Mouse (Mus musculus) CH12.LX (cell line): Measurements from ENCODE around the gene H2-DMa. TPM values are rescaled to one million over a fixed set of nuclear protein-coding genes. Genes with fewer than 3 reads are reported as not detected.

ENCODE experiments used
- DNase-seq: peaks from one replicate; pipeline ENCODE4 v3.0.0-alpha.2; 2013; ENCODE audit errors: extremely low read depth
- H3K27ac ChIP-seq: 2 replicates; pipeline ENCODE4 v1.5.1; 2012; ENCODE audit warnings: low read depth, mild to moderate bottlenecking, control low read depth, moderate library complexity; ENCODE audit not compliant: insufficient read depth
- H3K27me3 ChIP-seq: replicated peaks from 2 replicates; pipeline ENCODE3; 2012; ENCODE audit warnings: inconsistent platforms
- H3K36me3 ChIP-seq, 2 experiments: replicated peaks in 1 of 2; 2 replicates each; pipeline versions ENCODE3 to v1.6.1; 2012; ENCODE audit warnings: inconsistent platforms in 1 of 2, low read length in 1 of 2, mild to moderate bottlenecking in 1 of 2, mixed read lengths in 1 of 2, moderate library complexity in 1 of 2; ENCODE audit not compliant: control insufficient read depth in 1 of 2, insufficient read depth in 1 of 2
- H3K4me1 ChIP-seq, 2 experiments: 2 replicates each; pipeline ENCODE4 v1.6.1; 2012; ENCODE audit warnings: inconsistent platforms in 1 of 2, moderate library complexity in 1 of 2; ENCODE audit not compliant: insufficient read depth in 2 of 2, control insufficient read depth in 1 of 2
- H3K4me2 ChIP-seq: 2 replicates; pipeline ENCODE4 v1.6.1; 2012; ENCODE audit warnings: low read depth, mild to moderate bottlenecking, control low read depth; ENCODE audit not compliant: poor library complexity, insufficient read depth, severe bottlenecking
- H3K4me3 ChIP-seq, 3 experiments: fragments of 150-350 bp in 1 of 3; sonication (generic) in 1 of 3; replicated peaks in 1 of 3; 2 replicates each; pipeline versions ENCODE3 to v1.5.1; 2011 to 2012; ENCODE audit warnings: low read depth in 2 of 3, low read length in 2 of 3, mild to moderate bottlenecking in 2 of 3, moderate library complexity in 2 of 3, control low read depth in 1 of 3, improper control_type of control experiment in 1 of 3, inconsistent platforms in 1 of 3, mixed read lengths in 1 of 3; ENCODE audit not compliant: poor library complexity in 1 of 3
- H3K79me2 ChIP-seq: replicated peaks from 2 replicates; pipeline ENCODE4 v1.6.1; 2012; ENCODE audit warnings: mild to moderate bottlenecking, moderate library complexity; ENCODE audit not compliant: control insufficient read depth, poor library complexity, insufficient read depth, severe bottlenecking; ENCODE audit errors: extremely low read depth
- H3K9ac ChIP-seq: 2 replicates; pipeline ENCODE4 v1.6.1; 2012; ENCODE audit warnings: low read depth, mild to moderate bottlenecking, control low read depth, moderate library complexity; ENCODE audit not compliant: insufficient read depth
- H3K9me3 ChIP-seq: replicated peaks from 2 replicates; pipeline ENCODE3; 2012; ENCODE audit warnings: low read length, inconsistent platforms, mixed read lengths
- BHLHE40 ChIP-seq: IDR thresholded peaks from 2 replicates; pipeline ENCODE4 v1.6.1; 2011; ENCODE audit warnings: mild to moderate bottlenecking, low read depth, low read length, improper control_type of control experiment
- CHD1 ChIP-seq: IDR thresholded peaks from 2 replicates; pipeline ENCODE4 v1.6.1; 2012; ENCODE audit warnings: low read depth, low read length, improper control_type of control experiment, inconsistent platforms
- CHD2 ChIP-seq: IDR thresholded peaks from 2 replicates; pipeline ENCODE4 v1.6.1; 2011; ENCODE audit warnings: low read length, improper control_type of control experiment
- CTCF ChIP-seq, 2 experiments: IDR thresholded peaks in 1 of 2; conservative IDR thresholded peaks in 1 of 2; 2 replicates each; pipeline ENCODE4 v1.5.1; 2011 to 2012; ENCODE audit warnings: low read depth in 2 of 2, low read length in 2 of 2, improper control_type of control experiment in 1 of 2, inconsistent platforms in 1 of 2, mild to moderate bottlenecking in 1 of 2, moderate library complexity in 1 of 2
- E2F4 ChIP-seq: IDR thresholded peaks from 2 replicates; pipeline ENCODE4 v1.6.1; 2011; ENCODE audit warnings: low read depth, low read length, improper control_type of control experiment; ENCODE audit not compliant: insufficient replicate concordance
- ELF1 ChIP-seq: IDR thresholded peaks from 2 replicates; pipeline ENCODE4 v1.6.1; 2014; ENCODE audit warnings: low read depth, mild to moderate bottlenecking, inconsistent platforms, low read length, improper control_type of control experiment
- EP300 ChIP-seq: IDR thresholded peaks from 2 replicates; pipeline ENCODE4 v1.6.1; 2011; ENCODE audit warnings: low read length, improper control_type of control experiment
- ETS1 ChIP-seq: conservative IDR thresholded peaks from 2 replicates; pipeline ENCODE4 v1.6.1; 2012; ENCODE audit warnings: low read depth, mild to moderate bottlenecking, inconsistent platforms, low read length, improper control_type of control experiment, moderate library complexity
- GABPA ChIP-seq: IDR thresholded peaks from 2 replicates; pipeline ENCODE4 v1.6.1; 2012; ENCODE audit warnings: low read depth, low read length, improper control_type of control experiment, inconsistent platforms; ENCODE audit not compliant: insufficient replicate concordance
- HCFC1 ChIP-seq: IDR thresholded peaks from 2 replicates; pipeline ENCODE4 v1.6.1; 2012; ENCODE audit warnings: low read depth, mild to moderate bottlenecking, inconsistent platforms, low read length, improper control_type of control experiment
- IRF4 ChIP-seq: IDR thresholded peaks from 2 replicates; pipeline ENCODE4 v1.6.1; 2014; ENCODE audit warnings: low read depth, mild to moderate bottlenecking, inconsistent platforms, low read length, improper control_type of control experiment
- JUN ChIP-seq: IDR thresholded peaks from 2 replicates; pipeline ENCODE4 v1.6.1; 2011; ENCODE audit warnings: low read depth, mild to moderate bottlenecking, low read length, improper control_type of control experiment, moderate library complexity; ENCODE audit not compliant: insufficient read depth
- JUND ChIP-seq: conservative IDR thresholded peaks from 2 replicates; pipeline ENCODE4 v1.6.1; 2011; ENCODE audit warnings: low read depth, low read length, improper control_type of control experiment
- KAT2A ChIP-seq: IDR thresholded peaks from 2 replicates; pipeline ENCODE4 v1.6.1; 2012; ENCODE audit warnings: low read length, improper control_type of control experiment, inconsistent platforms; ENCODE audit not compliant: insufficient replicate concordance
- MAFK ChIP-seq: IDR thresholded peaks from 2 replicates; pipeline ENCODE4 v1.6.1; 2011; ENCODE audit warnings: low read length, improper control_type of control experiment; ENCODE audit not compliant: insufficient replicate concordance
- MAX ChIP-seq: IDR thresholded peaks from 2 replicates; pipeline ENCODE4 v1.6.1; 2011; ENCODE audit warnings: low read length, improper control_type of control experiment
- MAZ ChIP-seq: IDR thresholded peaks from 2 replicates; pipeline ENCODE4 v1.6.1; 2012; ENCODE audit warnings: low read depth, mild to moderate bottlenecking, inconsistent platforms, low read length, improper control_type of control experiment, moderate library complexity
- MEF2A ChIP-seq: IDR thresholded peaks from 2 replicates; pipeline ENCODE4 v1.6.1; 2014; ENCODE audit warnings: low read depth, mild to moderate bottlenecking, inconsistent platforms, low read length, improper control_type of control experiment, borderline replicate concordance
- MXI1 ChIP-seq: IDR thresholded peaks from 2 replicates; pipeline ENCODE4 v1.6.1; 2011; ENCODE audit warnings: mild to moderate bottlenecking, low read depth, low read length, improper control_type of control experiment
- MYC ChIP-seq: IDR thresholded peaks from 2 replicates; pipeline ENCODE4 v1.6.1; 2011; ENCODE audit warnings: low read depth, mild to moderate bottlenecking, improper control_type of control experiment, low read length
- NELFE ChIP-seq: IDR thresholded peaks from 2 replicates; pipeline ENCODE4 v1.6.1; 2011; ENCODE audit warnings: low read depth, low read length, improper control_type of control experiment
- NRF1 ChIP-seq: IDR thresholded peaks from 2 replicates; pipeline ENCODE4 v1.6.1; 2014; ENCODE audit warnings: low read depth, mild to moderate bottlenecking, inconsistent platforms, low read length, improper control_type of control experiment, moderate library complexity
- PAX5 ChIP-seq: IDR thresholded peaks from 2 replicates; pipeline ENCODE4 v1.6.1; 2012; ENCODE audit warnings: low read length, inconsistent platforms, mixed read lengths
- POLR2A ChIP-seq: IDR thresholded peaks from 2 replicates; pipeline ENCODE4 v1.6.1; 2011; ENCODE audit warnings: low read depth, mild to moderate bottlenecking, improper control_type of control experiment, low read length
- RAD21 ChIP-seq: IDR thresholded peaks from 2 replicates; pipeline ENCODE4 v1.6.1; 2011; ENCODE audit warnings: low read depth, mild to moderate bottlenecking, low read length, improper control_type of control experiment, moderate library complexity
- RCOR1 ChIP-seq: conservative IDR thresholded peaks from 2 replicates; pipeline ENCODE4 v1.6.1; 2012; ENCODE audit warnings: low read depth, mild to moderate bottlenecking, inconsistent platforms, low read length, improper control_type of control experiment
- SIN3A ChIP-seq: IDR thresholded peaks from 2 replicates; pipeline ENCODE4 v1.6.1; 2012; ENCODE audit warnings: low read length, improper control_type of control experiment, inconsistent platforms
- SMC3 ChIP-seq: IDR thresholded peaks from 2 replicates; pipeline ENCODE4 v1.6.1; 2011; ENCODE audit warnings: low read depth, low read length, improper control_type of control experiment
- TBP ChIP-seq: conservative IDR thresholded peaks from 2 replicates; pipeline ENCODE4 v1.6.1; 2011; ENCODE audit warnings: low read depth, low read length, improper control_type of control experiment
- TCF12 ChIP-seq: IDR thresholded peaks from 2 replicates; pipeline ENCODE4 v1.6.1; 2014; ENCODE audit warnings: low read depth, mild to moderate bottlenecking, inconsistent platforms, low read length, improper control_type of control experiment
- UBTF ChIP-seq: IDR thresholded peaks from 2 replicates; pipeline ENCODE4 v1.6.1; 2012; ENCODE audit warnings: low read depth, mild to moderate bottlenecking, inconsistent platforms, low read length, improper control_type of control experiment, moderate library complexity
- USF1 ChIP-seq: IDR thresholded peaks from 2 replicates; pipeline ENCODE4 v1.6.1; 2014; ENCODE audit warnings: low read depth, mild to moderate bottlenecking, inconsistent platforms, low read length, improper control_type of control experiment
- USF2 ChIP-seq: conservative IDR thresholded peaks from 2 replicates; pipeline ENCODE4 v1.6.1; 2011; ENCODE audit warnings: low read depth, low read length, improper control_type of control experiment
- ZC3H11A ChIP-seq: IDR thresholded peaks from 2 replicates; pipeline ENCODE4 v1.6.1; 2012; ENCODE audit warnings: low read depth, mild to moderate bottlenecking, inconsistent platforms, low read length, improper control_type of control experiment
- ZKSCAN1 ChIP-seq: IDR thresholded peaks from 2 replicates; pipeline ENCODE4 v1.6.1; 2012; ENCODE audit warnings: low read depth, inconsistent platforms, low read length, improper control_type of control experiment, borderline replicate concordance
- ZMIZ1 ChIP-seq: IDR thresholded peaks from 2 replicates; pipeline ENCODE4 v1.6.1; 2012; ENCODE audit warnings: low read depth, mild to moderate bottlenecking, inconsistent platforms, low read length, improper control_type of control experiment
- ZNF384 ChIP-seq: IDR thresholded peaks from 2 replicates; pipeline ENCODE4 v1.6.1; 2012; ENCODE audit warnings: low read depth, low read length, improper control_type of control experiment, inconsistent platforms
- dilution Hi-C: fragments of 300-500 bp; cut with MboI; formaldehyde crosslinking; loops from 2 replicates; pipeline ENCODE4 v1.14.3; 2020; ENCODE audit warnings: low sequenced_read_pairs; ENCODE audit not compliant: extremely low pct_unique_long_range_greater_than_20kb, extremely low pct_ligation_motif_present
- in situ Hi-C: fragments of 300-500 bp; cut with MboI; formaldehyde crosslinking; loops from 3 replicates; pipeline ENCODE4 v1.14.3; 2019; ENCODE audit warnings: low sequenced_read_pairs, low pct_ligation_motif_present, low pct_unique_long_range_greater_than_20kb, mixed read lengths
- polyA plus RNA-seq: library from polyadenylated mRNA; unstranded; fragments of >175 nt; gene quantifications from 2 replicates; pipeline ENCODE4 v1.2.1, GENCODE M21; 2012; ENCODE audit warnings: low read depth; ENCODE audit not compliant: insufficient read length
- total RNA-seq, 2 experiments: library from RNA; depleted of rRNA; stranded (reverse); fragments of 300-350 nt in 1 of 2; fragments of >200 nt in 1 of 2; gene quantifications; 2 replicates each; pipeline ENCODE4 v1.2.3; 2012 to 2014

Gene H2-DMa
- total and polyA plus RNA-seq, 3 experiments = 67.7 to 119 (median 112) TPM

- H3K9me3 ChIP-seq = peaks cover 4% of the 10 kb centered on the region
- peak overlapping the region; percentile 97 for H3K27ac ChIP-seq
- peak overlapping the region; percentile 85 for H3K4me2 ChIP-seq
- peak; percentile 81 for DNase-seq
- peak overlapping the region; percentile 41 for H3K9ac ChIP-seq
- peaks cover 25% of the 10 kb centered on the region for H3K79me2 ChIP-seq
- peaks cover 17 to 56% of the 10 kb centered on the region in 2 experiments; a peak in 3 of 4 replicates for H3K4me1 ChIP-seq
- peaks cover 27 to 38% of the 10 kb centered on the region in 2 experiments for H3K36me3 ChIP-seq
- dilution Hi-C loops (no loop called here), in situ Hi-C loops (loop anchor here (5.0 kb wide), 1 partner anchor 32 kb away; no protein-coding TSS in a partner anchor)
- H3K4me3 ChIP-seq = no peak overlapping the region
- no peaks in the 10 kb centered on the region for H3K27me3 ChIP-seq
- no peak; the same call in none of the 2 replicates for TF ChIP-seq CHD1
- 0 out of 2 replicates have a peak, but pooled peaks have one; percentile 49 for TF ChIP-seq E2F4
- peak; percentile 71 for TF ChIP-seq NELFE
- TF ChIP-seq ELF1 = peak; percentile 41; the same call in 1 of the 2 replicates
- no peak for TF ChIP-seq PAX5
- TF ChIP-seq HCFC1 = peak; percentile 33; the same call in 1 of the 2 replicates
- TF ChIP-seq POLR2A = peak; percentile 57
- TF ChIP-seq TCF12 = peak; percentile 93
- TF ChIP-seq ZNF384 = peak; percentile 63
- TF ChIP-seq SIN3A = peak; percentile 94
- peak; percentile 100 for TF ChIP-seq IRF4
- no peak for TF ChIP-seq GABPA
- peak; percentile 71 for TF ChIP-seq USF1
- peak; percentile 76 for TF ChIP-seq RCOR1
- 0 out of 2 replicates have a peak, but pooled peaks have one; percentile 26 for TF ChIP-seq NRF1
- TF ChIP-seq KAT2A = 0 out of 2 replicates have a peak, but pooled peaks have one; percentile 42
- peak; percentile 27; the same call in 1 of the 2 replicates for TF ChIP-seq MAZ
- TF ChIP-seq SMC3 = no peak
- TF ChIP-seq JUND = peak; percentile 82; the same call in 1 of the 2 replicates
- peak; percentile 57 for TF ChIP-seq BHLHE40
- TF ChIP-seq MAFK = peak; percentile 20; the same call in 1 of the 2 replicates
- TF ChIP-seq CHD2 = peak; percentile 74
- peak; percentile 75 for TF ChIP-seq MEF2A
- peak; percentile 84 for TF ChIP-seq ETS1
- TF ChIP-seq ZKSCAN1 = no peak
- peak; percentile 94 for TF ChIP-seq EP300
- peak; percentile 52 for TF ChIP-seq USF2
- TF ChIP-seq CTCF (conservative IDR thresholded peaks at IDR 0.05 in 1 of 2, IDR thresholded peaks at IDR 0.05 in 1 of 2; ENCODE audit: low read depth in 2 of 2, low read length in 2 of 2) = no peak
- TF ChIP-seq RAD21 = no peak
- 0 out of 2 replicates have a peak, but pooled peaks have one; percentile 48 for TF ChIP-seq ZMIZ1
- TF ChIP-seq ZC3H11A = no peak
- TF ChIP-seq MAX = peak; percentile 99
- TF ChIP-seq JUN = peak; percentile 84
- peak; percentile 99 for TF ChIP-seq MYC
- TF ChIP-seq MXI1 = peak; percentile 96
- TF ChIP-seq UBTF = peak; percentile 97
- TF ChIP-seq TBP = peak; percentile 58; the same call in 1 of the 2 replicates
Measured at GRCm38 (mm10) chr17:34179913-34180859, 60.8 kb downstream of the H2-DMa start.
